Mouse (Mus musculus) hematopoietic stem cell, adult 5-6 weeks (primary cell): ENCODE measurements at regions not wholly inside any gene's neighbourhood (a gene's known extent, or its start where the extent isn't known, plus 50 kb on each side); places are given as distances from the start of the nearest gene placed in this dataset.

Source experiments
- ATAC-seq, 2 experiments: fragments of 125-278 bp in 1 of 2; replicated peaks in 1 of 2; 2 replicates each; pipeline ENCODE4 v1.8.0; 2016 to 2017; ENCODE audit warnings: inconsistent platforms in 2 of 2, mild to moderate bottlenecking in 2 of 2, moderate number of reproducible peaks in 2 of 2, low read depth in 1 of 2, moderate TSS enrichment in 1 of 2; ENCODE audit not compliant: low FRiP score in 2 of 2, poor library complexity in 2 of 2, severe bottlenecking in 2 of 2, insufficient read depth in 1 of 2, low TSS enrichment in 1 of 2

DNA sequence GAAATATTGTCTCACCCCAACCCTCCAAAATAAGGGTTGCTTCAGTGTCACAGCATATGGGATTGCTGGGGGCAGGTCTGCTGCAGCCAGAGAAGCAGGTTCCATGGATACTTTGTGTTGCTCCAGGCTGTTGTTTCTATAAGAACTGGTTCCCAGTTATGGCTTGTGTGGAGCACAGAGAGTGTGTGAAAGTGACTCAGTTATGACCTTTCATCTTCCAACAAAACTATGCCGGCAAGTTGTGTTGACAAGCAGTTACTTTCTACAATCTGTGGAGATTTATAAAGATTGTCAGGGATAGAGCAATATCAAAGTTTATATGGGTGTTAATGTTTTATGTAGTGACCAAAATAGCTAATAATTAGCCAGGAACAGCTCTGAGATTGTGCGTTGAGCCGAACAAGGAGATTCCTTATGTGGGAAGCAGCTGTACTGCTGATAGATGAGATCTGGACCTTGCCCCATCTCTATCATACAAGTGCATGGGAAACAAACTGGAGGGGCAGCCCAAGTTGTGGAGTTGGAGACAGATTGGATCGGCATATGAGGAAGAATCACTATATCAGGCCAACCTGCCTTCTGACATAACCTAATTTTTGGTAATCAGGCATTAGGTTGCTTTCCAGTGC lies 305.1 kb downstream of the Zfp619 start:
- no peak for ATAC-seq

DNA sequence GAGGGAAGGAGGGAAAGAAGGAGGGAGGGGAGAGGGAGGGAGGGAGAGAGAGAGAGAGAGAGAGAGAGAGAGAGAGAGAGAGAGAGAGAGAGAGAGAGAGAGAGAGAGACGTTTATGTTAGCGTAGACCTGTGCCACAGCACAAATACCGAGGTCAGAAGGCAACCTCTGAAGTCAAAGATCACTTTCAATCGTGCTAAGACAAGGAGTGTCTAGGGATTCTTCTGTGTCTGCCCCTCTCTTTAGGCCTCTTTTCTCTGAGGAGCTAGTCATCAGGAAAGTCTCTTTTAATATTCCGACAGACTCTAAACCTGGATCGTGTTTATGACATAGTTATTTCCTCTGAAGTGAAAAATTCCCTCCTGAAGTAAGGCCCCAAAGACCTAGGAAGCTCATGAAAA lies 310.8 kb downstream of the Zfp619 start:
- ATAC-seq, result no peak

DNA sequence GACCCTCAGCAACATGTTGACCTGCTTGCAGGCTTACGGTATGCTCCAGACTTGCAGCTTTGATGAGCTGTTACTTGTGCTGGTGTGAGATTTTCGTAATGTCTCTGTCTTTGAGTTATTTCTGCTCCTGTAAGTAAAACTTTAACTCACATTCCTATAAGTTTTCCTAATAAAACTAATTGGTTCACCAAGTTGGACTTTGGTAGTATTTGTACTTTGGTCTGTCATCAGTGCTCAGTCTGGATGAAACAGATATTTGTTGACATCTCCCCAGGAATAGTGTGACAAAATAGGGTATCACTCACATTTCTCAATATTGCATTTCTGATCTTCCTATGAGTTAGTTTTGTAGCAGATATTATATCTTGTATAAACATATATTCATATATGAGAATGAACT lies 313.3 kb downstream of the Zfp619 start:
- no peak for ATAC-seq

DNA sequence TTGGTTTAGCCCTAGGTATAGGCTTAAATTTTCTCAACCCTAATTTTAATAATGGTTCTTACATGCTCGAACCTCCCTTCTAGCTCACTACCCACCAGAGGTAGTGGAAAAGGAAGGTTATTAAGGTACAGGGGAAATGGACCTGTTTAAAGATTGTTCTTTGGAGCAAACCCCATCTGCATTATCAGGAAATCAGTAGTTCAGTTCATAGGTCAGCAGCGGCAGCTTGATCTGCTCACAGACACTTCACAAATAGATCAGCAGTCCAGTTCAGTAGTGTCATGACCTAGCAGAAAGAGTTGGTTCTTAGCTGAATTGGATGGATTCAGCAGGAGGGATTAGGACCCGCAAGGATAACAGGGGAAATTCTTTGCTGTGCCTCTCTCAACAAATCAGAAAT lies 324.4 kb downstream of the Zfp619 start:
- no peak for ATAC-seq

DNA sequence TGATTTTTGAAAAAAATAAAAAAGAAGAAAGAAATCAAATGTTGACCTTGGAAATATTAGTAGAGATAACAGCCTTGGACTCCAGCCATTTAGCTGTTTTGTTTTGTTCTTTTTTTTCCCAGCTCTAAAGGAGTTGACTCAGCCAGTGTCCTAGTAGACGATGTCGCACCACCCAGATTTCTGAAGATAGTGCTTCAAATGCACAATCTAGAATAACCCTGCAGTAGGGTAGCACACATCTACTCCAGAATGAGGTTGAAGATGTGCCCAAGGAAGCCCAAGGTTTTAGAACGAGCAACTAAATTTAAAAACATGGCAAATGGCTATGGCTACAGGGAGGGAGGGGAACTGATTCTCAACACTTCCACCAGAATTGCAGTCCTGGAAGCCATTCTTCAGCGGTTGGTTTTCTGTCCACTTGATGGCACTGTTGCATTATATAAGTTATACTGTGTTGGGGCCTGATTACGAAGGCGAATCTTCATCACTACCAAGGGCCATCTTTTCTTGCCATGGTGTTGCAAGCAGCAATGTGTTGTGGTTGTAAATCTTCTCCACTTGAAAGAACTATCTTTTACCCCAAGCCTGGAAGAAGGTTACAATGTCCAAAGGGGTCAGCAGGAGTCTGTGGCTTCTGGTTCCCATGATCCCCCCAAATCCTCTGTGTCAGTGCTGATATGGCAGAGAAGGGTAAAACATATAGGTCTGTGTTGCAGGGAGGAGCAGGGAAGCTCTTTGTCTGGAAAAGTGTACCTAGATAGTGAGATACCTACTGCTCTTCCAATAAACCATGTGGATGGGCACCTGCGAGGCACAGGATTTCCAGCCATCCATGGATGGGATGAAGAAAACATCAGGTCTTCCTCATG lies 330.6 kb downstream of the Zfp619 start:
- ATAC-seq, result peak; percentile 75 to 88

DNA sequence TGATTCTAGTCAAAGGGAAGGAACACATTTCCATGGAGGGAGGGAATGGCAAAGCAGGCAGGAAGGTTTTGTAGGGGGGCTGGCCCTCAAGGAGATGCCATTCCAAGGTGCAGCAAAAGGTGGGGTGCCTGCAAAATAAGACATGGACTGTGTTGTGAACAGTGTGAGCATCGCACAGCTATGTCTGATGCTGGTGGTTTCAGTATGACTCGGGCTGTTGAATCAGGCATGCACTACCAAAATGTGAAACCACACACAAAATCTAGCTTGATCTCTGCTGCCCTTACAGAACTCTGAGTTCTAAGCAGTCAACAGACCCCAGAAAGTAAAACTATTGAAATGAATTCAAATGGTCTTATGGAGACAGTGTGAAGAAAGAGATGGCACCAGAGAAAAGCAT lies 339.7 kb downstream of the Zfp619 start:
- no peak for ATAC-seq

DNA sequence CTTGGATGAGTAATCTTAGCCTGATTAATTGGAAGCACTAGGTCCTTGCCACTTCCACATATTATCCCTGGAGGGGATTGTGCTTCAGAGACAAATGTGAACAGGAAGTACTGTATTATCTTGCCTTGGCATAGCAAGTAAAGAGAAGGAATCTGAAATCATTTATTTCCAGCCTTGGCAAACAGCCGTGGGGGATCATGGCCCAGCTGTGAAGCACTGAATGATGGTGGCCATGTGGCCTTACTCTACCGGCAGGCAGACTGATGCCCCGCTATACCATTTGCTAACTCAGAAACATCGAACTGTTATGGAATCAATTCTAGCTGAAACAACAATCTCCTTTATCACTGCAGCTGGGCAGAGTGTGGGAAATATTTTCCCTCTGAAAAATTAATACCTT lies 345.3 kb downstream of the Zfp619 start:
- ATAC-seq, result no peak

DNA sequence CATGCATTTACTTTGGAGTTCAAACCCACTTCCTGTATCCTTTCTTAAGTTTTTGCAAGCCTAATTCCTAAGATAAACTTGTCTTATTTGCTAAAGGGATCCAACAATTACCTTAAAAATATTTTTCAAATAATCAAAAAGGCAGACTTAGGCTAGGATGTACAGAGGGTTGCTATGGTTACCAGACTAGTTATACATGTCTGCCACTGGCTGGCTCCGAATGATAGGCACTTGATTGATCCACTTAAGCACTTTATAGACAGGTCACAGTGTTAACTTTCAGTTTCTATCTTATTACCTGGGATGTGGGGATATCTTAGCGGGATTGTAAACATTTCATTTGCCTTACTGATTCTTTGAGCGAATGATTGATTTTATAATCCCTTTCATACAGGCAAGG lies 346.6 kb downstream of the Zfp619 start:
- ATAC-seq, result no peak

DNA sequence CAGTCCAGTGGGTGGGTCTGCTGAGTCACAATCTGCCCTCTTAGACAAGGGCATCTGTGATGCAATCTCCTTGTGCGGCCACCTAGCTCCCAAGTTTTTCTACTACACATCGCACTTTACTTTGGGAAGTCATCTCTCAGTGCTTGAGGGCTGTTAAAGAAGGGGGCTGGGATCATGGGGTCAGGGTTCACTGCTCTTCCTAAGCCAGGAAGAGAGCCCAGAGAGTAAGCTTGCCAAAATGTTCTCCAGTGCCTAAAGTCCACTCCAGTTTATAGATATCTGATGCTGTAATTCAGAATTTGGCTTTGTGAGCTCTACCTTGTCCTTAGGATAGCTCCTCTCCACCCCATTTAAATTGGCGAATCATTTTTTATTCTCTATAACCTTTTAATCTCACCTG lies 347.2 kb downstream of the Zfp619 start:
- no peak for ATAC-seq

DNA sequence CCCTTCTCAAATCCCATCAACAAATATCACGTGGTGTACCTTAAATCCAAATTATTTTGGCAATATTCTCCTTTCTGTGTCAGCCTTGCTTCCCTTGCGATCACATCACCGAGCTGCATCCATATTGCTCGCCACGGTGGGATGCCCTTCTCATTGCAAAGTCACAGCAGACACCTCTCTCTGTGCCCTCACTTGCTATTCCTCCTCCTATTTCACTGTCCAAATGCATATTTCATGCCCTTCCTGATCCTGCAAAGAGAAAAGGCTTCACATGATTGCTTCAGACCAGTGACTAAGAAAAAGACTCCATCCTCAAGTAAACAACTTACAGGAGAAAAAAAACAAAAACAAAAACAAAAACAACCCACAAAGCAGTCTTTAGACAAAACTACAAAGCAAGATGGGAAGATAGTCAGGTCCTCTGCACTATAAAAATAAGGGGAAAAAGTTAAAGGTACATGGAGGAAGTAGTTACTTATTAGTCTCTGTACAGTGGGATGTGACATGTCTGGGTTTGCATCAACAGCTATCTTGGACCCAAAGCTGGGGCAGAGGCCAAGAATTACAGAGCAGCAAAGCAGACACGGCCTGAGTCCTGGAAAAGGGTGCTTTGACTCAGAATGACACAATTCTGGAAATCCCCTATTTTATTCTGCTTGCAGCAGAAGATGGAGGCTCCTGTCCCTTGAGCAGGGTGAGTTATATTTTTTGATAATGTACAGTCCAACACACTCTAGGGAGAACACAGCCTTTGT lies 349.3 kb downstream of the Zfp619 start:
- no peak for ATAC-seq

DNA sequence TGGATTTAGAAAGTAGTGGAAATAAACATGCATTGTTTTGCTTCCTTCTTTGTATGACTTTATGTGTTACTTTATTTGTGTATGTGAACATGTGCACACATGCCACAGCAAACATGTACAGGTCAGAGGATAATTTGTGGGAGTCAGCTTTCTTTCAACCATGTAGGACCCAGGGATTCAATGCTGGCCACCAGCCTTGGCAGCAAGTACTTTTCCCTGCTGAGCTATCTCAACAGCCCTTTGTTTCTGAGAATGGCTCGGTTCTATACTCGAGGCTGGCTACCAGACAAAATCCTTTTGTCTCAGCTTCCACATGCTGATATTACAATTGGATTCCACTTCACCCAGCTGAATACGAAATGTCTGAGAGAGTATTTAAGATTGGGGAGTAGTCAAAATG lies 349.9 kb downstream of the Zfp619 start:
- ATAC-seq, result no peak

DNA sequence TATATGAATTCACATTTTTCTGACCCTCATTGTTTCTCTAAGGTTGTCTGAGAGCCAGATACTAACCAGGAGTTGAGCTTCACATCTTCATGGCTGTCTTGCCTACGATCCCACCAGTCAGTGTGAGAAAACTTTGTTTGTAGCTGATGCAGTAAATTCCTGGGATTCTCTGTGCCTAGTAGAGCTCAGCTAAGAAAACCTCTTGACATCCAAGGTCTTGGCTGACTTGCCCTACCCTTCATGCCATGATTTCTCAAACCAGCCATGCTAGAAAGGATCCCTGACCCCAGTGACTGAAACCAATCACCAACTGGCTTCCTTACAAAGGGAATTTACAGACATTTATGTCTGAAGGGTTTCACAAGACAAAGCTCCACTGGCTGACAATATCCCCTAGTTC lies 364.5 kb downstream of the Zfp619 start:
- no peak for ATAC-seq

DNA sequence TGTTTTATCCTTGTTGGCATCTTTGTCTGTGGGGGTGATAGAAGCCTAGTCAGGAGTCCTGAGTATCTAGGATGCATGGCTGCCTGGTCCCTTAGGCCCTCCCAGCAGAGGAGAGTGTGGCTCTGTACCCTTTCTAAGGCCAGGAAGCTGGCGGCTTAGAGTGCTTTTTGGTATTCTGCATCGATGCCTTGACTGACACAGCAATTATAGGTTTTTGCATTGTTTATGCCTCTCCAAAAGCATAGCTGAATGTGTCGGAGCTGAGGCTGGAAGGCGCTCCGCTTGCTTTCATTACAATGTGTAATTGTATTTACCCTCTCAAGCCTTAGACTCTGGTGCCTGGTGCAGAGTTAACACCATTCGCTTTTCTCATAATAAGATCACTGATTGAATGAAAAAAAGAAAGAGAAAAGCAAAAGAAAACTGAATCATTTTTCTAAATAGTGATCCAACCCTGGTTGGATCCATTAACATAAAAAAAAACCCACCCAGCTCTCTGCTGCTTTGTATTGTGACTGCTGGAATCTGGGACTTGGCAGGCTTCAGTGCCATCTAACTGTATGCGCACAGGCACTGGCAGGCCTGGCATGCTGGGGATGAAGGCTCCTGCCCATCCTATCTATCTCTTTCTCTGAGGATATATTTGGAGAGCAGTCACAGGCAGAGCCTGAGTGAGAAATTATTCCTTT lies 376.8 kb downstream of the Zfp619 start:
- ATAC-seq, result no peak

DNA sequence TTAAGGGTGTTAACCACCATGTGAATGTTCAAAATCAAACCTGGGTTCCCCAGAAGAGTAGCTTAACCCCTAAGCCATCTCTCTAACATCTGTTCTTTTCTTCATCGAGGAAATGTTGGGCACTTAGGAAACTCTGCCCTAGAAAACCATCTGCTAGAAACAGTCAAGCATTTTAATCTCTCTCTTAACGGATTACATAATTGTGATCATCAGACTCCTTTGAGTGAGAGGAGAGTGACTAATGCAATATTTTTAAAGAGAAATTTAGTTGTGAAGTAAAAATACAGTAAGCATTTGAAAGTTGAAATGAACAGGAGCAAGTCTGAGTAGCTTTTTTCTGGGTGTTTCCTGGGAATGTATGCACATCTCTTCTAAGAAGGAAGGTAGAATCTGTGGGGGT lies 379.4 kb downstream of the Zfp619 start:
- no peak for ATAC-seq

DNA sequence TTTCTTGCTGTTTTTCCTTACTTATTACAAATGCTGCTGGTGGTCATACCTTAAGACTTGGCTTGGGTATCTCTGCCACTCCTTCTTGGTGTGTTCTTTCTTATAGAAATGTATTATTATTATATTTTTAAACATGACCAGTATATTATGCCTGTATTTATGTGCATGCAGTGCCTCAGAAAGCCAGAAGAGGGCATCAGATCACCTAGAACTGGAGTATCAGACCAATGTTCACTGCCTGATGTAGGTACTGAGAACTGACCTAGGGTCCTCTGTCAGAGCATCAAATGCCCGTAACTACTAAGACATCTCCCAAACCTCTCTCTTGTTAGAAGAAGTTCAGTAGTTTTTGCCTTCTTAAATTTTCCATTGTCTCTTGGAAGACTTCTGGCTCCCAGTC lies 380.7 kb downstream of the Zfp619 start:
- ATAC-seq, result no peak

DNA sequence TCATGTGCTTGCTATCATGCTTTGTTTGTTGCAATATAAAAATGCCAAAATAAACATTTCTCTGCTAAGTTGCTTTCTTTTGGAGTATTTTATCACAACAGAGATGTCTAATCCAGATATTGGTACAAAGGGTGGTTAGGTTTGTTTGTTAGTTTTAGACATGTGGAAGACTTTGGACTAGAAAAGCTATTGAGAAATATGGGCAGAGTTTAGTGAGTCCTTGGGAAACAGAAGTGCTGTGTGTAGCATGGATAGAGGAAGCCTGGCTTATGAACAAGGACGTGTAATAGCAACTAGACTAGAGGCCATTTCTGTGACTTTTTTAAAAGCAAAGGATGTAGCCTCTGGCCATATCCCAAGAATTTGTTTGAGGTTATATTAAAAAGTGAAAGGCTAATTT lies 416.4 kb downstream of the Zfp619 start:
- ATAC-seq, result no peak

DNA sequence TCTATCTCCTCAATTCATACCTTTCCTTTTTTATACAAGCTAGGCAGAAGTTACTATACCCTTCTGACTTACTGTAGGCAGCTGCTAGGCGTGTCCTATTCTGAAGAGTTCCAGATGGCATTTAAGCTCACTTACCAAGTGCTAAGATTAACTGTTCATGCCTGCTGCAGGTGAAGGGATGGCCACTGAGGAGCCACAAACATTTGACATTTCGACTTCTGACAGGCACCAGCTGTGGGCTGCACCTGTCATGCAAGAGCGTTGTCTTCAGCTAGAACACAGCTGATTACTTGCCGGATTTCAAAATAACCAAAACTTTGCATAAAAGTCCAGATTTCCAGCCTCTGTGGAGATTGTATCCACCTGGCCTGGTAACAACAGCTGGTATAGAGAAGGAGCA lies 419.7 kb downstream of the Zfp619 start:
- no peak for ATAC-seq
